Mouse (Mus musculus) WW6 (cell line): Measurements from ENCODE around the gene Trim46.

Experiments
- DNase-seq: peaks from one replicate; pipeline ENCODE4 v3.0.0-alpha.2; 2013; ENCODE audit warnings: low read depth, low spot score

Trim46 gene

DNA sequence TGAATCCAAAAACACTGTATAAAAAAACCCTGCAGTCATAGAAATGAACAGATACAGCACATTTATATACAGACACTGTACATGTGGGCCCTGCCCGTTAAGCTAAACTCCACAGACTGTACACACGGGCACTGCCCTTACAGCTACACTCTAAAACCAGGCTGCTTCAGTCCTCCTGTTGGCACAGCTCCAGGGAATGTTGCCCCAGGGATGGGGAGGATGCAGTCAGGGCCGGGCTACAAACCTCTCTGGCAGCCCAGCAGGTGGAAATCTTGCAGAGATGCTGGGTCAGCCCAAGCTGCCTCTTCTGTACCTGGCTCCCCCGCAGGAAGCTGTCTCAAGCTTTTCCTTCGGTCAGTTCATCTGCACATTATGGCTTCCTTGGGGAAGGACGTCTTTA, 25.7 kb upstream of the Trim46 start:
- no peak for DNase-seq

DNA sequence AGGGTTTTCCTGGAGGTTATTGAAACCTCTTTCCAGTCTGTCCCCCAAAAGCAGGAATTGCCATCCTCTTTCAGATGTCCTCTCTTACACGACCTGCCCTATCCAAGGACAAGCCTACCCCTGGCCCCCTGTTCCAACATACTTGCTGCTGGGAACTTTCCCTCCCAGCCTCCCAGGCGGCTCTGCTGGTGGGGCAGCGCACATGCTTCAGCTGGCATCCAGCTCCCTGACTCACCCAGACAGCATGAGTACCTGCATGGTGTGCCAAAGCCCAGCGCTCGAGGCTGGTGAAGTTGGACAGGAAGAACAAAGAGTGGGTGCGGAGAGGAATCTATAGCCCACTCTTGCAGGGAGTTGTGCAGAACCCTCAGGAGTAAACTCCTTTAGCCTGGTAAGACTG, 24.8 kb upstream of the Trim46 start:
- no peak for DNase-seq

DNA sequence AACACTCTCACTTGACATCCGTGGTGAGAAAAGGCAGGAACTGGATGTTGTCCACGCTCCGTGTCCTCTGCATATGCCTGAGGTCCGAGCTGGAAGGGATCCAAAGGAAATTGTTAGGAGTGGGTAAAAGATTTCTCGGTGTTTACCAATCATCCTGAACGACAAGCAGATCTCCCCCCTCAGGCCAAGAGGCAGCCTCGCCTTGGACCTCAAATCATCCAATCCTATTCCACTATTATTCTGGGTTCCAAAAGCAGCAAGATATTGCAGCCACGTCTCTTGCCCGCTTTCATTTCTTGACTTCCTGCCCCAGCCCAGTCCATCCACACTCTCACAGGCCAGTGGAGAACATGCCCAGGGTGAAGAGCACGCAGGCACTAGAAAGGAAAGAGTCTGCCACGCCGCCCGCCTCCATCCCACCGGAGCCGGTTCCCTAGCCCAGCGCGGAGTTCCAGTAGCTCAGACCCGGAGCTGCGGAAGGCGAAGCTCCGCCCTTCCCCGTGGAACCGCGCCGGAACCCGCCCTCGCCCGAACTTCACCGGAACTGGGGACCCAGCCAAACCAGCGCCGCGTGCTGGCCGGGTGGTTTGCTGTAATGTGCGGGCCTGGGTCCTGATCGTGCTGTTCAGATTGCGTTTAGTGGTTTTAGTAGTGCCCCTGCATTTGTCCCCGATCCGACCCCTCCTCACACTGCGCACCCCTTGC, 24.1 kb upstream of the Trim46 start, which contains the start of gene Slc50a1:
TSS of gene Slc50a1 (minus strand) at position 520 of the 705 bp plus-strand sequence.
- DNase-seq, result no peak

DNA sequence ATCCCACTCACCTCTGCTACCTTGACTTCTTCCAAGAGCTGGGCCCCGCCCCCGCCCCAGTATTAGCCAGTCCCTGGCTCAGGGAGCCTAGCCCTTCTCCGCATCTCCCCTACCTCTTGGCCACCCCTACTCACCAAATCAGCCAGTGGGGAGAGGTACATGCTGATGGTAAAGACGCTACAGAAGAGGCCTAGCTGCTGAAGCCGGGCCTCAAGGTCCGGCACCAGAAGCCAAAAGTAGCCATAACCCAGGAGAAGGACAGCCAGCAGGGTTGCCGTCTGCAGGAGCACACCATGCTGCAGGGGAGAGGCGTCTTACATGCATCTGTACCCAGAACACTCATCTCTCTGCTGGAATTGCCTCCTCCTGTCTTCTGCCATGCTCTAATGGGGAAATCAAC, 22.8 kb upstream of the Trim46 start:
- no peak for DNase-seq

DNA sequence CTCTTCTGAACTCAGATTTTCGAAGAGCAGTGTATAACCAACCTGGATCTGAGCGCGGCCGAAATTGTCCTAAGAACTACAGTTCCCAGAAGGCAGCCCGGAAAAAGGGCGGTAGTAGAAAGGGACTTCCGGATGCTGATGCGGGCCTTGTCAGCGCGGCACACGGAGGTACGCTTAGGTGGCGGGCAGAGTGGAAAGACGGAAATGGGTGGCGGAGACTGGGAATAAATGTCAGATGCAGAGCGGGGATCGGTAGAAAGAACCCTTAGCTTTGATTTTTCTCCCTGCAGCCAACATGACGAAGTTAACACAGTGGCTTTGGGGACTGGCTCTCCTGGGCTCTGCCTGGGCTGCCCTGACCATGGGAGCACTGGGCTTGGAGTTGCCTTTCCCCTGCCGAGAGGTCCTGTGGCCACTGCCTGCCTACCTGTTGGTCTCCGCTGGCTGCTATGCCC, 20.4 kb upstream of the Trim46 start:
- no peak for DNase-seq

DNA sequence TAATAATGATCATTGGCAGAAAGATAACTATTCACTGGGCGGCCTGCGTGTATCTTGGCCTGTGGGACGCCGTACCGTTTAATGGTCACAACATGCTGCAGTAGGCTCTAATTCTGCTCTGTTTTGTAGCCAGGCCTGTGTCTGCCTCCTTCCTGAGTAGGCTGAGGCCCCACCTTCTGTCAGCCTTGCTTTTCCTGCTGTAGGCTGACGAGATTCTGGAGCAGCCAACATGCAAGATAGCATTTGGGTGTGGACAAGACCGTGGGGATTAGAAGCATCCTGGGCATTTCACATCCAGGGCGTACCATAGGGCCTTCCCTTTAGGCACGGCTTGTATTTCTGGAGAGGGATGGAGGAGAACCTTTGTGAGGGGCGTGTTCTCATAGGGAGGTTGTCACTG, 16.3 kb upstream of the Trim46 start:
- no peak for DNase-seq

DNA sequence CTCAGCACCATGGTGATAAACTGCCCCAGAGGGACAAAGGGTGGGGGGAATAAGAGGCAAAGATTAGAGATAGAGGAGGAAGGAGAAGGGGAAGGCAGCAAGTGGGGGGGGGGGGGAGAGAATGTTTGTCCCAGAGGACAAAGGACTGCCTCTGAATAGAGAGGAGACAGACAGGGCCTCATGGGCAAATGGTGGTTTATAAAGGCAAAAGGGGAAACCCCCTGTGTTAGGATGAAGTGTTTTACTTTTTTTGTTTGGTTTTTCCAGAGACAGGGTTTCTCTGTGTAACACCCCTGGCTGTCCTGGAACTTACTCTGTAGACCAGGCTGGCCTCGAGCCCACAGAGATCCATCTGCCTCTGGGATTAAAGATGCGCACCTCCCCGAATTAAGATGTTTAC, 14.1 kb upstream of the Trim46 start:
- DNase-seq, result no peak

DNA sequence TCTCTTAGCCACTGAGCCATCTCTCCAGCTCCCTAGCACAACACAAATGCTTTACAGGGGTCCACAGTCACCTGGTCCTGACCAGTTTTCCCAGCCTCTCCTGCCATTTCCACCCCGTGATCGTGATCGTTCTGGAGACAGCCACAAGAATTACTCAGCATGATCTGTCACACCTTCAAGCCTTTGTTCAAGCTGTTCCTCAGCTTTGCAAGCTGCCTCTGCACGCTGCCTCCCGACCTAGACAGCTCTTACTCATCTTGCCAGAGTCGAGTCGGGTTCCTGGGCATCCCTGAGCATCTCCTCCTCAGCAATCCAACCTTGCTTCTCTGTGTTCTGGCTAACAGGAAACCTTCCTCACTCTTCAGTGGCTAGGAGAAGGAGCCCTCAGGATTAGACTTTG, 13.0 kb upstream of the Trim46 start, which contains the start of gene Dpm3:
TSS of gene Dpm3 (plus strand) at position 283 of the 400 bp plus-strand sequence.
- DNase-seq, result no peak

DNA sequence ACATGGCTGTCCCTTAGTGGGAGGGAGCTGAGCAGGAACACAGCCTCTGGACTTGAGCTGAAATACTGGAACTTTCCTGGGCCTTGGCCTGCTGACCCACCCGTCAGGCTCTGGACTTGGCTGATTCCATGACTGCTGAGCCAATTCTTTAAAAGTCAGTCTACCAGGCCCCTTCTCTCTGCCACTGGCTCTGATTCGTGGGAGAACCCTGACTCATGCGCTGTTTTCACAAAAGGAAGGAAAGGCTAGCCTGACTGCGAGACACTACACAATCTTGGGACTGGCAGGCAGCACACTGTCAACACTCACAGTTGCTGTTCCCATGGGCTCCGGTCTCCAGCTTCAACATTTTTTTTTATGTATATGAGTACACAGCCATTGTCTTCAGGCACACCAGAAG, 10.1 kb upstream of the Trim46 start:
- DNase-seq, result no peak

GRCm38 (mm10) chr3:89254994-89255393, 8.9 kb upstream of the Trim46 start:
- no peak for DNase-seq

- no peak for DNase-seq
Observed at GRCm38 (mm10) chr3:89251365-89251895, 5.3 kb upstream of the Trim46 start.

- no peak for DNase-seq
Observed at GRCm38 (mm10) chr3:89250435-89251040, 4.4 kb upstream of the Trim46 start.

DNA sequence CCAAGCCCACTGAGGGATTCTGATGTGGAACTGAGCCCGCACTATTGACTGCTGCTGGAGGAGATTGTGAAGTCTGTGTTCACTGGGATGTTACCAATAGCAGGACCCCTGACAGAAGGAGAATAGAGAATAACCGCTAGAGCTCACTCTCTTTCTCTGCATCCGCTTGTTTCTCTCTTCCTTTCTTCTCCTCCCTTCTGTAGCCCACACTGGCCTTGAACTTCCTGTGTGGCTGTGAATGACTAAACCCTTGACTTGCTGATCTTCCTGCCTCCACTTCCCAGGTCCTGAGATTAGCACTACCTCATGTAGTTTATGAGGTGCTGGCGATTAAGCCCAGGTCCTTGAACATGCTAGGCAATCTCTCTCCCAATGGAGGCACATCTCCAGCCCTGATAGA, 1.4 kb upstream of the Trim46 start:
- DNase-seq, result no peak

DNA sequence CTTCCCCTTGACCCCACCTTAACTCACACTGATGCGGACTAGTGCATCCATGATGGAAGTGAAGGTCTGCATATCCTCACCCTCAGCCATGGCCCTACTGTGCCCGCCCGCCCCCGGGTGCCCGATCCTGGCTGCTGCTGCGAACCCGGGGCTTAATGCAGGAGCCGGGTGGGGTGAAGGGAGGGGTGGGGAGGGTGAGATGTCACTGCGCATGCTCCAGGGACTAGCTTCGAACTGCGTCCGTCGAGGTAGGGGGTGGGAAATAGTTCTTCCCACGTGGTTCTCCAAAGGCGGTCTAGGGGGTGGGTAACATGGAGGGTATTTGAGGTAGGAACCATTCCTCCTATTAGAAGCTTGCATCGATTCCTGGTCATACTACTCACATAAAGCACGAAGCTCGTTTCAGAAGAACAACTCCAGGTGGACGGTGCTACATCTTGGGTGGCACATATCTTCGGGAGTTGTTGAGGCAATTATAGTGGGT, 379 bp downstream of the Trim46 start, which contains the start of gene Krtcap2:
TSS of gene Krtcap2 (plus strand) at position 279 of the 484 bp plus-strand sequence.
- no peak for DNase-seq

GRCm38 (mm10) chr3:89244982-89245687, 974 bp downstream of the Trim46 start:
- DNase-seq, result no peak

DNA sequence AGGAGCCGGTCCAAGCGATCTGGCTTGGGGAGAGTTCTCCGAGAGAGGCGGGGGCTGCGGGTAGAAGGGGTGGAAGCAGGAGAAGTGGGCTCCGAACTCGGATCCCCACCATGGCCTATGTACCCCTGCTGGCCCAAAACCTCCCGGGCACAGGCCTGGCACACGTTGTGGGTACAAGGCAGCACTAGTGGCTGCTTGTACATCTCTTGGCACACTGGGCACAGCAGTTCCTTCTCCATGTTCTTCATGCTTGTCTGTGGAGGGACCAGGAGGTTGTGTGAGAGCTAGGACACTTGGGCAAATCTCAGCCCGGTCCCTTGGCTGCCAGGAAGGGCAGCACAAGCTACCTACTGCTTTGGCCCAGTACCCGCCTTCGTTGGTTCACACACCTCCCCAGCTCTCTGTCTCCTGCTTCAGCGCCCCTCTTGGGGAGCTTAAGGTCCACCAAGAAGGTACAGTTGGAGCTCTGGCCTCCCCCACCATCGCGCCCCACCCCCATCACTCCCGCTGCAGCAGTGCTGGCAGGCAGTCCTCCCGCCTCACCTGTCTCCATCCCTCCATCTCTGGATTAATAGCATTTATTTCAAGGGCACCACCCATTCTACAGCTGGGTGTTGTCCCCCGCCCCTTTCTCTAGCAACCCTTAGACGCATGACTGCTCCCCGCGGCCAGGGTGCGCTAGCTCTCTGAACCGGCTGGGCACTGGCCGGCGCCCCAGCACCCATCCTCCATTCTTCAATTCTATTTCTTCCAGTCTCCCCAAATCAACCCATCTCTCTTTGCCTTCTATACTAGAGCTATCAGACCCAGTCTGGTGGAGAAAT, 1.7 kb downstream of the Trim46 start:
- DNase-seq, result no peak

- DNase-seq, result no peak
Observed at GRCm38 (mm10) chr3:89243609-89244008, 2.5 kb downstream of the Trim46 start.

DNA sequence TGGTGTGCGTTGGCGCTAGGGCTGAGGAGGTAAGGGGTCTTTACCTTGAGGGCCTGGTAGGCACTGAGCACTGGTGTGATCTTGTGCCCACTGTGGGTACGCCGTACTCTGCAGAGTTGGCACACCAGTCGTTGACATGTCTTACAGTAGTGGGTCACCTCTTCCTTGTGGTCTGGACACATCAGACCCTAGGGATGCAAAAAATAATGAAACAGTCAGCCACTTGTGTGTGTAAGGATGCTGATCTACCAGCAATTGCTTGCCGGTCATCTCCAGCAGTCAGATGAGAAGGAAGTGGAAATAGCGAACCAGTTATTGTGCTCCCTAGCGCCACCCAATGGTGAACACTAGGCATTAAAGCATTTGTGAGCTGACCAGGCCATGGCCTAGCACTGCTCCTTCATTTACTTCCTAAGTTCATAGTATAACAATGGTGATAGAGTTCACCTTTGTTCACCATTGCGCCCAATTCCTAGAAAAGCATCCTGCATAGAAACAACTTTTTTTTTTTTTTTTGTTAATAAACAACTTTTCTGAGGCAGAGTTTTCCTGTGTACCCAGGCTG, 3.7 kb downstream of the Trim46 start:
- DNase-seq, result no peak

- no peak for DNase-seq
Observed at GRCm38 (mm10) chr3:89238494-89238893, 7.6 kb downstream of the Trim46 start.

DNA sequence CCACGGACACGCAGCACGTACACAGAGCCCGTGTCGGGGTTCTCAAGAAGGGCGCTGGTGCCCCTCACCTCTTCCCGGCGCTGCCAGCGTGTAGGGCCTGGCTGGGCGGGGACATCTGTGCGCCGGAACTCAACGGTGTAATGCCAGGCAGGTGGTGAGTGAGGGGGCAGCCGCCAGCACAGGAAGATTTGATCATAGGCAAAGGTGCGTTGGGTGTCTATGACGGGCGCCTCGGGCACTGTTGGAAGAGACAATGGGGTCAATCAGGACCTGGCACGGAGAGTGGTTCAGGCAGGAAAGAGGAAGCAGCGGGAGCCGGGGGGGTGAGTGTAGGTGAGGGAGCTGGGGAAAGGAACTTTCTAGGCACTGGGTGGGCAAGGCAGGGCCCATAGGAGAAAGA, 8.4 kb downstream of the Trim46 start:
- no peak for DNase-seq

- no peak for DNase-seq
Observed at GRCm38 (mm10) chr3:89236516-89236915, 9.6 kb downstream of the Trim46 start.
